In genomic region chr4:137862019-137862418, GRCm38 (mm10) we compare ENCODE assay signal across 8 mouse cellular contexts. TPM values are rescaled to one million over a fixed set of nuclear protein-coding genes. Genes with fewer than 3 reads are reported as not detected.
DNase-seq lines count a peak whose midpoint lies in the region; ATAC-seq lines count a peak whose summit lies in the region.

TSS of gene Ece1 (plus strand) at chr4:137862237.

- peak; percentile 88 for DNase-seq in T-cell, adult 2 months (ENCODE audit: low spot score)
- DNase-seq in cerebellum, postnatal 25 days: peak; percentile 93 to 96
- peak; percentile 79 to 80 for DNase-seq in frontal cortex, postnatal 25 days (ENCODE audit: low spot score in 2 of 2)
- DNase-seq in layer of hippocampus, postnatal 14 days (ENCODE audit: low spot score in 2 of 2): peak; percentile 86 to 91
- DNase-seq in lung, postnatal 10 days: peak; percentile 94
- DNase-seq in ovary, postnatal 36 days (ENCODE audit: low spot score): peak; percentile 93
- peak; percentile 95 for DNase-seq in thymus, postnatal 14 days

- H3K4me1 ChIP-seq in hindbrain, embryonic 13.5 days (replicated peaks): peaks cover 52% of the 10 kb centered on the region

- ATAC-seq in hindbrain, embryonic 13.5 days (ENCODE audit: low FRiP score): peak; percentile 87

- WGBS in hindbrain, embryonic 13.5 days: under 1% methylated on average over 37 of the region's 37 CpGs

- no peaks in the 10 kb centered on the region for H3K27me3 ChIP-seq in hindbrain, embryonic 13.5 days

- H3K4me2 ChIP-seq in hindbrain, embryonic 13.5 days: peak within 1 kb of the TSS; percentile 81

- H3K9me3 ChIP-seq in hindbrain, embryonic 13.5 days: no peaks in the 10 kb centered on the region

- H3K4me3 ChIP-seq in hindbrain, embryonic 13.5 days: peak within 1 kb of the TSS; percentile 75

- H3K27ac ChIP-seq in hindbrain, embryonic 13.5 days: peak within 1 kb of the TSS; percentile 80

- H3K36me3 ChIP-seq in hindbrain, embryonic 13.5 days: no peaks in the 10 kb centered on the region

- H3K9ac ChIP-seq in hindbrain, embryonic 13.5 days: peak within 1 kb of the TSS; percentile 88

RNA-seq across cellular contexts. Expression of gene Ece1, which starts in this region (rescaled TPM):
- polyA plus RNA-seq in hindbrain, embryonic 13.5 days (2015; fragmentation: Nextera tagmentation; extraction: Ambion mirVana): 20.2 and 22.8 TPM in 2 replicates
- total RNA-seq in layer of hippocampus, postnatal 14 days (2021): 10 to 100 TPM; 49.3 to 57.2 TPM

Comparison
In these comparisons a context has a peak if more than half of its experiments do, and no peak if none do; other contexts are left out.
1. Peak in every context shown above with its lines: DNase-seq, ATAC-seq, H3K4me3 ChIP-seq and H3K27ac ChIP-seq.